Mouse (Mus musculus) CD4-positive, CD25-positive, alpha-beta regulatory T cell, adult 2 months (primary cell): ENCODE results near the gene Set.
A peak's percentile ranks its signal among the peaks of the same experiment; 100 is the strongest.
"Not testable (repeated sequence)": the region's sequence is repeated elsewhere in the genome, so short reads cannot be mapped to it uniquely, and the experiment has no call there.

ENCODE experiments used
- DNase-seq: peaks from one replicate; pipeline ENCODE4 v3.0.0-alpha.2; 2012; ENCODE audit warnings: low read depth, low spot score

Gene Set

DNA sequence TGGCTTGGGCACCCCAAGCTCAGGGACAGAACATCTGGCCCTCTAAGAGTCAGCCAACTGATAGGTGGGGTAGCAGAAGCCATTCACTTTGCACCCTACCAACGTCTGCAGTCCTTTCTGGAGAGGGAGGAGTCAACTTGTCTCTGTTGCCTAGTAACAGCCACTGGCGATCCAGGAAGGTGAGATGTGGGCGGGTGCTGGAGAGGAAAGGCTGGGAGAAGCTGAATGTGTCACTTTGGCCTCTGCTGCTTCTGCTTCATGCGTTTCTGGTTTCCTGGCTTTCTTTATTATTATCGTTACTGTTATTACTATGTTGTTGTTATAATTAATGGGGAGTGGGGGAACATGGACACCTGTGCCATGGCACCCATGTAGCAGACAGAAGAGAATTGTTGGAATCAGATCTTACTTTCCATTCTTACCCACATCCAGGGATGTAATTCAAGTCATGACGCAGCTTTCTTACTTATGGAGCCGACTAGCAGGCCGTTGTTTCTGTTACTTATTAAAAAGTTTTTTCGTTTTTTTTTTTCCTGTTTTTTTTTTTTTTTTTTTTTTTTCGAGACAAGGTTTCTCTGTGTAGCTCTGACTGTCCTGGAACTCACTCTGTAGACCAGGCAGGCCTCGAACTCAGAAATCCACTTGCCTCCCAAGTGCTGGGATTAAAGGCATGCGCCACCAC is at the start of gene Set:
TSS of gene Set (plus strand) at position 156 of the 682 bp plus-strand sequence.
- DNase-seq: no peak

DNA sequence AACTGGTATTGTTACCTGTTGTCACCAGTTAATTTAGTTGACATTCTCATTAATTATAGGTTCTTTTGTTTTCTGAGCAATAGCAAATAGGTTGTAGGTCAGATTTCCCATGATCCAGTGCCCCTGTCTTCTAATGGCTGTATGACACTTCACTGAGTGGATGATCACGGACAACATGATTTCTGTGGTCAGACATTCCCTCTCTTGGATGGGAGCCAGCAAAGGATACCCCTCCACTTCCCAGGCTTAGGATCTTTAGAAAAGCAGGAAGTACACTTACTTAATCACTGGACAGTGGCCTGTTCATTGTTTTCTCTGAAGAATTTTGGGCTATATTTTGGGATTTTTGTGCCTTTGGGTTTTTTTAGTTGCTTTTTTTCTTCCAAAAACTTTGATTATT is 48.1 kb upstream of the Set start:
- no peak for DNase-seq

DNA sequence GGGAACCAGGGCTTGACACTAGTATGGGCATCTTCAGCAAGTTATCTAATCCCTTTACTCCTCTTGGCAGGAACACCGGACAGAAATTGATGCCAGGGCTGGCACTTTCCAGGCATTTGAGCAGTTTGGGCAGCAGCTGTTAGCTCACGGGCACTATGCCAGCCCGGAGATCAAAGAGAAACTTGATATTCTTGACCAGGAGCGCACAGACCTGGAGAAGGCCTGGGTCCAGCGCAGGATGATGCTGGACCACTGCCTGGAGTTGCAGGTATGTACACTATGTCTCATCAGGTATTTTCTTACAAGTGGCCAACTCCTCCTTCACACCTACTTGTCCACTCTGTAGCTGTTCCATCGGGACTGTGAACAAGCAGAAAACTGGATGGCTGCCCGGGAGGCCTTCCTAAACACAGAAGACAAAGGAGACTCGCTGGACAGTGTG is 46.3 kb upstream of the Set start:
- no peak for DNase-seq

DNA sequence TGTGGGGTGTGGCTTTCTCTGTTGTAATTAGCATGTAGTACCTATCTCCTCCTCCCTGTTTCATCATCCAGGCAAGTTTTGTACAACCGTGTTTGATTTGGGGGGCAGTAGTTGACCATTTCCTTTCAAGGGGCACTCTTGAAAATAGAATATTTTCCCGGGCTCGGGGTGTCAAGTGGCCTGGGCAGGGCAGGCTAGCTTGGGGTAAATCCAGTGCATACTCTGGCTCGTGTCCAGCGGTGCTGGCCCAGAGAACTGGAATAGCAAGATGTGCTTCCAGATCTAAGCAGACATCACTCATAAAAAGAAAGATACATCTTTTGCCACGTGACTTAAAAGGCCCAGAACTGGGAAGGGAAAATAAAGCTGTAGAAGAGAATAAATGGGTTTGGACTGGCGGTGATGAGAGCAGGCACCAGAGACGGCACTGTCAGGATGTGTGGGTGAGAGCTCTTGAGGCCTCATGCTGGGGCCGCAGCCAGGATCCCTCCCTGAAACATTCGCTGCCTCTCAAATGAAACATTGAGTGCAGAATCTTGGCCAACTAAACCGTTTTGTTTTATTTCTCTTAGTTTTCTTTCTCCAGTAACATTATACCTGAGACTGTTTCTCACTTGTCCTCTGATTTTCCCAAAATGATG is 42.7 kb upstream of the Set start:
- DNase-seq: no peak

GRCm38 (mm10) chr2:30025454-30025853 is 31.7 kb upstream of the Set start:
- no peak for DNase-seq

- no peak for DNase-seq
Observed at GRCm38 (mm10) chr2:30026997-30027396, 30.2 kb upstream of the Set start.

- DNase-seq: peak; percentile 37
Observed at GRCm38 (mm10) chr2:30032244-30032846, 24.8 kb upstream of the Set start.

- DNase-seq: no peak
Observed at GRCm38 (mm10) chr2:30032957-30033356, 24.2 kb upstream of the Set start.

DNA sequence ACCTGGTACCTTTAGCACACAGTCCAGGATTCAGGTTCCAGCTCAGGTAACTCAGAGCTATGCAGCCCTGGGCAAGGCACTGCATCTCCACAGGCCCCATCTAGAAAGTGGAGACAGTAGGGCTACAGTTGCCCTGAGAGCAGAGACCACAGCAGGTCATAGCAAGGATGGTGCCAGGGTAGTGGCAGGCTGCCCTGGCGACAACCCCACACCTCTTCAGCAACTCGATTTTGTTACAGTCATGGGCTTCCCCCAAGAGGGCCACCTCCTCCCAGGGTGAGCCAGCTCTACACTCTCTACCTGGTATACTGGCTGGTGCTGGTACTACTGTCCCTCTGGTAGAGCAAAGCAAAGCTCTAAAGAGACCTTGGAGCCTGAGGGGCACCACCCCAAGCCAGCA is 19.4 kb upstream of the Set start:
- DNase-seq: no peak

GRCm38 (mm10) chr2:30038370-30038769 is 18.8 kb upstream of the Set start:
- no peak for DNase-seq

DNA sequence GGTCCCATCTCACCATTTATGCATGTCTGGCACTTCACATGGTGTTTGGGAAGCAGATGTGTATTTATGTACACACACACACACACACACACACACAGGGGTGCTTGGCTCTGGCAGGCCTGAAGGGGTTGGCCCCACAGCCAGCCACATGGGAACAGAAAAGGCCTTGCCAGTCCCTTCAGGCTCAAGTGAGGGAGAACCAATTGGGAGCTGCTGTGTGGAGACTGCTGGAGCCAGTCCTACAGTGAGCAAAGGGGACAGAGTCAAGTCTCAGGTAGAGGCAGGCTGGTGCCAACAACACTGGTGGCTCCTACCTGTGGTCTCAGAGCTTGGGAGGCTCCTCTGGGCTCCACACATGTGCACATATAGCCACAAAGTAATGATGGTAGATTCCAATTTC is 17.5 kb upstream of the Set start:
- DNase-seq: no peak

GRCm38 (mm10) chr2:30042445-30042844 is 14.7 kb upstream of the Set start:
- DNase-seq: peak; percentile 92

GRCm38 (mm10) chr2:30044550-30044949 is 12.6 kb upstream of the Set start:
- no peak for DNase-seq

DNA sequence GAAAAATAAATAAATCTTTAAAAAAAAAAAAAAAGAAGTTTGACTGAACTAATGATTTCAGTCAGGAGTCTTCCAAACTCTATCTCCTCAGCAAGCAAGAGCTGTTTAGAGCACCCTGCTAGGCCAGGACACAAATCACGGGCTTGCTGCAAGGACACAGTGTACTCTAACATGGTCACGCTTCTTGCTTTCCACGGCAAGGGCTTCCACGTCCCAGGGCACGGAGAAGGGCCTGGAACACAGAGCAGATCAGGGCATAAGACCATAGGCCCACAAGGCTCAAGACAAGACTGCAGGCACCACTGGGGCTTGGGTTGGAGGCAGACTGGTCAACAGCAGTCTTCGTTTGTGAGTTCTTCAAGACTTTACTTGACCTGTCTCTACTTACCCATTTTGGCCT is 10.1 kb upstream of the Set start:
- no peak for DNase-seq

DNA sequence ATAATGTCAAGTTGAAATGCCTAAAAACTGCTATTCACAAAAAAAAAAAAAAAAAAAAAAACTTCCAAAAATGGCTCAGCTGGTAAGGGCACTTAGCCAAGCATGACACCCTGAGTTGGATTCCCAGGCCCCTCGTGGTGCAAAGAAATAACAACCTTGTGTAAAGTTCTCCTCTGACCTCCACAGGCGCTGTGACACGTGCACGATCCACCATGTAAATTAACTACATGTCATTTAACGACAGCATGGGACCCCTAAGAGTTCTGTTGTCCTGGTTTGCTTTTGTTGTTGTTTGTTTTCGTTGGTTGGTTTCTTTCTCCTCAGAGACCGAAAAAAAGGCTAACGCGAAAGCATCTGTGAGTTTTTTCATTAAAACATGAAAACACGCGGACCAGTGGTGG is 9.1 kb upstream of the Set start:
- DNase-seq: peak; percentile 27

GRCm38 (mm10) chr2:30048699-30049388 is 8.3 kb upstream of the Set start, which contains the start of gene Wdr34:
Gene Wdr34, minus strand, starts transcription at chr2:30048881.
- DNase-seq: peak; percentile 99

DNA sequence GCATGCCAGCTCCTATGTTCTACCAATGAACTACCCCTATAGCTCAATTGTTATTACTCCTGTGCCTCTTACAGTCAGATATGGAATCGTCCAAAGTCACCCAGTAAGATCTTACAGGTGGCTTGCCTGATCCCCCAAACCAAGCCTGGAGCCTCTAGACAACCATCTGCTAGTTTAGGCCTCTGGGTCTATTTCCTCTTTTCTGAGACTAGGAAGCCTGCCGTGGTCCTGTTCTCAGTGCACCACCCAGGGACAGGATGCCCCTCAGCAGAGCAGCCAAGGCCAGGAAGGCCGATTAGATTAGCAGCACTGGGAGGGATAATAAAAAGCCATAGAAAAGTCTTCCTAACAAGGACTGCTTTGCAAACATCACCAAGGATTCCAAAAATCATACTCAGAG is 7.3 kb upstream of the Set start:
- no peak for DNase-seq

DNA sequence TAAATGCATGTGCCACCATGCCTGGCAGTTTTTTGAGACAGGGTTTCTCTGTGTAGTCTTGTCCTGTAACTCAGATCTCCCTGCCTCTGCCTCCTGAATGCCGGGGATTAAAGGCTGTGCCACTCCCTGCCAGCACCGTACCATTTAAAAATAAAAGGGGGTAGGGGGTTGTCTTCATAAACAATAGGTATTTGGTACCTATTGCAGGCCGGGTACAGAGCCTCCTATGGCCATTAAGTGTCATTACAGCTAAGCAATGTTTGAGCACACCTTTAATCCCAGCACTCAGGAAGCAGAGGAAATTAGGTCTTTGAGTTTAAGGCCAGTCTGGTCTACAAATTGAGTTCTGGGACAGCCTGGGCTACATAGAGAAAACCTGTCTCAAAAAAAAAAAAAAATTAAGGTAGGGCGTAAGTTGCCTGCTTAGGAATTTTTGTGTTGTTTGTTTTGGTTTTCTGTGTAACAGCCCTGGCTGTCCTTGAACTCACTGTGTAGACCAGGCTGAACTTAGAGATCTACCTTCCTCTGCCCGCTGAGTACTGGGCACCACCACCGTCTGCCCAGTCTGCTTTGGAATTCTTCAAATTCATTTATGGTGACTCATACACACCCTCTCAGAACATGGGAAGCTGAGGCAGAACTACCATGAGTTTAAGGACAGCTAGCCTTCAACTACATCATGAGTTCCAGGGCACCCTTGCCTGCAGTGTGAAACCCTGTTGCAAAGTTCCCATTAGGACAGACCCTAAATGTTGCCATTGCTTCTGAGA is 5.0 kb upstream of the Set start:
- DNase-seq: peak; percentile 60

DNA sequence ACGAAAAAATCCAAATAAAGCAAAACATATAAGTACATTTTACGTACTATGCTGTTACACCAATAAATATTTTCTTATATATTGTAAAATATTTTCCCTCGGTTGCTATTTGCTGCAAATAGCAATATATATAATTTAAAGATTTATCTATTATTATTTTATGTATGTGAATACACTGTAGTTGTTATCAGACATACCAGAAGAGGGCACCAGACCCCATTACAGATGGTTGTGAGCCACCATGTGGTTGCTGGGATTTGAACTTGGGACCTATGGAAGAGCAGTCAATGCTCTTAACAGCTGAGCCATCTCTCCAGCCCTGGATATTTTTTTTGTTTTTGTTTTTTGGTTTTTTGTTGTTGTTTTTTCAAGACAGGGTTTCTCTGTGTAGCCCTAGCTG is 1.9 kb upstream of the Set start:
- not testable (repeated sequence) for DNase-seq

DNA sequence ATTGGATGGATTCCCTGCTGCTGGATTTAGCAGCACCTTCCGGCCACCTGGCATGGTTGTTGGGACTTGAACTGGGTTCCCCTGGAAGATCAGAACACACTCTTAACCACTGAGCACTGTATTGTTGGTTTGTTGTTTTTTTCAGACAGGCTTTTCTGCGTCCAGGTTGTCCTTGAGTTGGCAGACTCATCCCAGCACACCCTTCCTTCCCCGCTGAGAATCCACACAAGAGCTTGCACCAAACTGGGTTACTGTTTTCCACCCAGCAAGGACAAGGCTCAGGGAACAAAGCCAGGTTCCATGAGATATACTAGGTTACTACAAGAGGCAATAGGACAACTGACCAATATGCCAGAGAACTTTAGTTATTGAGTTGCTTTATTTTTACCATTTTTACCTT is 442 bp upstream of the Set start:
- DNase-seq: no peak

DNA sequence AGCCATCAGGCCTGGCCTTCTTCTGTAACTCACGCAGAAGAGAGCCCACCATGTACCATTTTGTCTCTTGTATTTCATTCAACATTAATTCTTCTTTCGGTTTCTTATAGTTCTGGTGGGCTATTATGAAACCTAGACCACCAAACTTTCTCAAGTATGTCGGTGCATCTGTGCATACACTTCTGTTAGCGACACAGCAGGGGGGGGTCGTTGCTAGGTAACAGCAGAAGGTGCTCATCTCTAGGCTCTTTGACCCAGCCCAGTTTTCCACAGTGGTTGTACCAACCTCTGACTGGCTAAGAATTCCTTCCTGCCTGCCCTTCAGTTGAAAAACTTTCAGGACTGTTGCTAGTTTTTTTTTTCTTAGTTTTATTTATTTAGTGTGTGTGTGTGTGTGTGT is 1.2 kb downstream of the Set start:
- DNase-seq: no peak
